Mouse (Mus musculus) thymus, postnatal 36 days (tissue): ENCODE results near the gene Ascl3.
A peak's percentile ranks its signal among the peaks of the same experiment; 100 is the strongest.

Experiments used
- DNase-seq, 2 experiments: peaks; one replicate each; pipeline ENCODE4 v3.0.0; 2022; ENCODE audit warnings: mixed read lengths in 2 of 2

Ascl3 gene

DNA sequence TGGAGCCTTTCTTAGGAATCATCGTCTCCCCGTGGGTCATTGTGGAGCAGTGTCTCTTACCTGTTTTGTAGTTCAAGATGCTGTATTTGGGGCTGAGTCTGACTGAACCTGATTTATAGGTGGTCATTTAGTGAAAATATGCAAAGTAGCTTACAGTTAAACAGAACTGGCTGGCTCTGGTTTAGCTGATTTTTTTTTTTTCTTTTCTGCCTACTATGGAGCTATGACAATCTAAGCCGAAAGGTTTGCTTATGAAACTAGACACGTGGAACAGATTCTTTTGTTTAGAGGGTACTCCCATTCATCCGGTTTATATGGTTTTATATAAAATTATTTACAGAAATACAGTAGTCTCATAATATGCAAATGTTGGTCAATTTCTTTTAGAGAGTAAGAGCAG lies at the start of gene Ascl3:
Ascl3 (minus strand) TSS at position 101 of the 400 bp plus-strand sequence.
- DNase-seq, result no peak

DNA sequence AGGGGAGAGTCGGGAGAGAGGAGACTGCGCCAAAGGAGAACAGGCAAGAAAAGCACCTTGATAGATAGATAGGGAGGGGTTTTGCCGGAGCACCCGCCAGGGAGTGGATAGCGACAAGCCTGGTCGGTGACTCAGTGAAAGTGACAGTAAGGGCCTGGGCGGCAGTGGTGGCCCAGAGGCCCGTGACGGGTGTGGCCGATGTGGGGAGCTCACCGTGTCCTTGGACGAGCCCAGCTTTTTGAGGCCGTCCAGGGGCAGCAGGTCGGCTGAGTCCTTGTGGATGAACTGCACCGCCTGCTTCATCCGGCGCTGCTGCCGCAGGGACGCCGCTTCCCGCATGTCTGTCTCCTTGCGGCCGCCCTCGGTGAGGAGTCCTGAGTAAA lies 49.6 kb upstream of the Ascl3 start:
- no peak for DNase-seq

DNA sequence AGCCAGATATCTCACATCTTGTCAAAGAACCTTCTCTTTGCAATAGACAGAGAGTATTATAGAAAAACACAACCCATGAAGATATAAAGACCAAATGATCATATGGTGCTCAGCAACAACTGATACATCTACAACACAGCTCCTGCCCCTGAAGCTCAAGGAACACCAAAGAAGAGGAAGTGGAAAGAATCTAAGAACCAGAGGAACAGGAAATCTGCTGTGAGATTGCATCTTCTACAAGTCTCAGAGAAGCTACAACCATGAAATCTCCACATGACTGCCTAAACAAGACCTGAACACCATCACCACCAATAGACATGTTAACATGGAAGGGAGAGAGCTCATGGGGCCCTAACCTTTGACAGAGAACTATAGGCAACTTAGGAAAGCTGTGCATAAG lies 40.7 kb upstream of the Ascl3 start:
- no peak for DNase-seq

DNA sequence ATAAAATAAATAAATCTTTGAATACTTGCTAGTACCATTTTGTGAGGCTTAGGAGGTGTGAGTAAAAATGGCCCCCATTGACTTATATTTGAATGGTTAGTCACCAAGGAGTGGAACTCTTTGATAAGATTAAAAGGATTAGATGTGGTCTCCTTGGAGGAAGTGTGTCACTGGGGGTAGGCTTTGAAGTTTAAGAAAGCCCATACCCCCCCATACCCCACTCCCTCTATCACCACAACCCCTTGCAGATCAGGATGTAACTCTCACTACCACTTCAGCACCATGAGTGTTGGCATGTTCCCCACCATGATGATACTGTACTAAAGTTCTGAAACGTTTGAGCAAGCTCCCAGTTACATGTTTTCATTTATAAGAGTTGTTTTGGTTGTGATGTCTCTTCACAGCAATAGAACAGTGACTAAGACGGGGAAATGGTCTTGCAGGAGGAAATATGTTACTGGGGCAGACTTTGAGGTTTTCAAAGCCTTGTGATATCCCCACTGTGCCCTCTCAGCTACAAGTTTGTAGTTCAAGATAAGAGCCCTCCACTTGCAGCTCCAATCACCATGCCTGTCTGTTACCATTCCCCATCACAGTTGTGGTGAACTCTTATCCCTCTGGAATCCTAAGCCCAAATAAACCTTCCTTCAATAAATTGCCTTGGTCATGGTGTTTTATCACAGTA lies 37.3 kb upstream of the Ascl3 start:
- no peak for DNase-seq

DNA sequence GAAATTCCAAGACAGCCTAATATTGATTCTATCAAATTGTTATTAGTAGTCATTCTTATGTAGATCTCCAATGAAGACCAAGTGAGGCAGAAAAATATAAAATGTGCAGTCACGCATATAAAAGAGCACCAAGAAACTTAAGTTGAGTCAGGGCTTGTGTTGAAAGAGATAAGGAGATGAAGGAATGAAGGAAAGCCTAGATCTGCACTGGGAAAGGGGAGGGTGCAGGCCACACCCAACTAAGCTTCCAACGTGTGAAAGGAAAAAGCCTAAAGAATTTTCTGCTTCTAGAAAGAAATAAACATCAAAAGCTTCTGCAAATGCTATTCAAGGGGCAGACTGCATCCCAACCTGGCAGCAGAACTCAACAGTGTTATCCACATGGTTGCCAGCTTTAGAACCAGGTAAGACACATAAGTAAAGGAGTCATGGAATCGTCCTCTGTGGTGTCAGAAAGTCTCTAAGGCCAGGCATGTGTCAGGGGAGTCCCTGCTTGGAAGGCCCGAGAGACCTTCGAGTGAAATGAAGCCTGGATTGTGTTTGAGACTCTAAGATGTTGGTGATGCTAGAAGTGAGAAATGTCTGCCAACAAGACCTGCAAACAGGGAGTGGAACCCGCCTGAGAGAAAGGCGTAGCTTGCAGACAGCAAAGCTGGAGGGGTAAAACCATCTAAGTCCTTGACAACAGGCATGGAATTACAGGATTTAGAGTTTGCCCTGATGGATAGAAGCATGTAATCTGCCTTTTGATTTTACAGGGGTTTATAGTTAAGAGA lies 36.2 kb upstream of the Ascl3 start:
- DNase-seq, result no peak

DNA sequence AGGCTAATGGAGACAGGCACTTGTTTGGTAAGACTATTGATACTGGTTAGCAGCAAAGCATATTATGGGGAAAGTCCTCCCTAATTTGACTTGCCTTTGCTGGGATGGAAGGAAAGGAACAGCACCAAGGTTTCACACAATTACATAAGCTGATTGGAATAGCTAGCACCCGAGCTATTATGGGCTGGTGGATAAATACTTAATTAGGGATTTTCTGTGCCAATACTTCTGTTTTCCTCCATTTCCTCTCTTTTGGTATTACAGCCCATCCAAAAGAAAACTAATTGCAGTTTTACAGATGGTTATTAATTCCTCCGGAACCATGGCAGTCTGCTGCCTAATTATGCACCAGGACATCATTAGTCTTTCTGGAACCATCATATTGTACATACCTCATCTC lies 32.5 kb upstream of the Ascl3 start:
- DNase-seq, result no peak

DNA sequence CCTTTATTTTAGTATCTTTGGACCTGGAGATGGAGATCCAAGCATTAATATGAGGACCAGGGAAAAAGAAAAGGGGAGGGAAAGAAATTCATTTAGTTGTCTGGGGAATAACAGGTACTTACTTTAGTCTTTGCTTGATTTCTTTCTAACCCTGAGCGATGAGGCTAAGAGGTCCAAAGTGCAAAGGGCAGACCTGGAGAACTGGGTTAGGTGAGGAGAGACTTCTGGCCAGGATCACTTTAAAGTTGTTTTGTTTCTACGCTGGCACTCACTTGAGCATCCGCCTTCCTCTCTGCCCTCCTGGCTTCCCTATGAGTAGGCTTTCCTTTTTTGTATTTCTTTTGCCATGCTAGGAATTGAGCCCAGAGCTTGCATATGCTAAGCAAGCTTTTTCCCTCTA lies 24.8 kb upstream of the Ascl3 start:
- DNase-seq, result no peak

DNA sequence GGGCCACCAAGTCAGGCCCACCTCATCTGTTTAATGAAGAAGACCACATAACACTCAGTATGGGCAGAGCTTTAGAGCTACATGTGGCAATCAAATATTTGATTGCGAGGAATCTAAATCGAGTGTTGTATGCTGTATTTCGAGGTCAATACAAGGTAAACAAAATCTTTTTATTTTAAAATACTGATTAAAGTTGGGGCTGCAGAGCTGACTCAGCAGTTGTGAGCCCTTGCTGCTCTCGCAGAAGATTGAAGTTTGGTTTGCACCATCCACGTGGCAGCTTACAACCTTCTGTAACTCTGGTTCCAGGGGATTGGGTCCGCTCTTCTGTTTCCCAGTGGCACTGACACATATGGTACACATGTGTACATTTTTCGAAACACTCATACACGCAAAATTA lies 22.5 kb upstream of the Ascl3 start:
- DNase-seq, result no peak

DNA sequence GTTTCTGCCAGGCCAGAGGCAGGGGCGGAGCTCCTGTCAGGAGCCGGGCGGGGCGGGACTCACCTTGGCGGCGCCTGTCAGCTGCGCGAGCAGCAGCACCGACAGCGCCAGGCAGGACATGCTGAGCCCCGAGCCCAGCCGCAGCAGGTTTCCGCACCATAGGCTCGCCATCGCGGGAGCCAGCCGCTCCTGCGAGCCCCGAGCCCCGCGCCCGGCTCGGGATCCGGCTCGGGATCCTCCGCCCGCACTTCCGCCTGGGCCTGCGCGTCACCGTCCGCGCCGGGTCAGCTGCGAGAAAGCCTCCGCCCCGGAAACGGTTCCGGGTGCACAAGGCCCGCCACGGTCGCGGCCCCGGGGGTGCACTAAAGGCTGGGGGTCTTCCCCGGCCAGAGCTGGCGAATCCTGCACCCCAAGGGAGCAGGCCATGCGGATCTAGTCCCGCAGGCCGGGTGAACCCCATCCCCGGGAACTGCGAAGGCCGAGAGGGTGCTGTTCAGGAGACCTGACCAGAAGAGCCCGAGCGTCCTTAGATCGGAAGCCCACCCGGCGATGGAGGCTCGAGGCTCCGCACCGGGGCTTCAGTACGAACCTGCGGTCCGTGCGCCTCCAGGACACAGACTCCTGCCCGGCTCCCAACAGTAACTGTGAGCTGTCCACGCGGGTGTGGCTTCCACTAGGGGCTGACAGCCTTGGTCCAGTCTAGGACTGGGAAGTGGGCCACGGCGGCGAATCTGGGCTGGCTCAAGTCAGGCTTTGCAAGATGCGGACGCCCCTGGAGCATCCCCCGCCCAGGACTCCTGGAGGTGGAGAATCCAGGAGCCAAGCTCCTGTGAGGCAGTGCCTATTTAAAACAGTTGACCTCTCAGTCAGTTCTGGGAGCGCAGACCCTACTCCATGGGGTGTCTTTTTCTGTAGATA lies 20.7 kb upstream of the Ascl3 start, which contains the start of gene Tmem9b:
Tmem9b (minus strand) TSS at position 868 of the 918 bp plus-strand sequence.
- peak; percentile 81 to 85 for DNase-seq

DNA sequence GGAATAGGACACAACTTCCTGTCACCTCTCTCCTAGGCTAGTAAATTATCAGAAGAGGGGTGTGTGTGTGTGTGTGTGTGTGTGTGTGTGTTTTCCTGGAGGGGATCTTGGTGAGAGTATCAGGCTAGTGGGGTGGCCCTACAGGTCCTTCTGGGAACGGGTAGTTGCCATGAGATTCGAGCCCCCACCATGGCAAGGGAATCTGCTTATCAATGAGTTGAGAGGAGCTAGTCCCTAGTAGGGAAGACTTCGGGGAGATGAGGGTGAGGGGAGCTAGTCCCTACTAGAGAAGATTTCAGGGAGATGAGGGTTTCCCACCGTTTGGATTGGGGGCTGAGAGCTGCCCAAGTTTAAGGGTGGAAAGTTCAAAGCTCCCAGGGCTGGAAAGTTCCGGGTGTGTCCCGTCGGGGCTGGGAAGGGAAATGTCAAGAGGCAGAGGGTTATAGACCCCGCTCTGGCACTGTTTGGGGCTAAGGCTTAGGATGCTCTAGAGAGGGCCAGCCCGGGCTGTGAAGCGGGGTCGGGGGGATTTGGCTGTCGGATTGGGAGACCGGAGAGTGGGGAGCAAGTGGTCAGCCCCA lies 20.0 kb upstream of the Ascl3 start:
- DNase-seq, result peak in 1 of 2 experiments; percentile 11

DNA sequence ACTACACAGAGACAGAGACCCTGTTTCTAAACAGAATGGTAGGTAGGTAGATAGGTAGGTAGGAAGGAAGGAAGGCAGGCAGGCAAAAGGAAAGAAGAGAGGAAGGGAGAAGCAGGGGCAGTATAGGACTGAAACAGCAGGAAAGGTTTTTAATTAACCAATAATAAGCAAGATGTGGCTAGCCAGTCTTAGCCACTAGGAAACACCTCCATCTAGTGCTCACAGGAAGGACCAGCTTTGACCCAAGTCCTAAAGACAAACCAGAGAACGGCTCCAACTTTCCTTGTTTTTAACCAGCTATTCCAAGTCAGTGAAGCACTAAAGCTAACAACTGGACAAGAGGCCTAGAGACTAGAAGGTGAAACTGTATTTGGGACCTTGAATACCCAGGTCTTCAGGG lies 16.2 kb upstream of the Ascl3 start:
- no peak for DNase-seq

DNA sequence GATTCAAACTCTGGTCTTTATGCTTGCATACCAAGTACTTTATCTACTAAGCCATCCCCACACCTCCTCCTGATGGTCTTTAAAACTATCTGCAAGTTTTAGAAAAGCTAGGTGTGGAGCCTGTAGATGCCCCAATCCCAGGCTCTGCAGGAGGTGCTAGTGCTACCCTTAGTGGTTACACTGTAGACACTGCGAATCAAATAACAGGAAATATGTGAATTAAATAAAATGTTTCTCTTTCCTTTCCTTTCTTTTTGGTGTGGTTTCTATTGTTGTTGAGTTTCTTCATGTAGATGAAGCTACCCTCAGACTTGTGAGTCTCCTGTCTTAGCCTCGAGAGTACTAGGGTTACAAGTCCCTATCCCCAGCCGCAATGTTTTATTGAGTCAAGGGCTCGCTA lies 10.2 kb upstream of the Ascl3 start:
- DNase-seq, result no peak

DNA sequence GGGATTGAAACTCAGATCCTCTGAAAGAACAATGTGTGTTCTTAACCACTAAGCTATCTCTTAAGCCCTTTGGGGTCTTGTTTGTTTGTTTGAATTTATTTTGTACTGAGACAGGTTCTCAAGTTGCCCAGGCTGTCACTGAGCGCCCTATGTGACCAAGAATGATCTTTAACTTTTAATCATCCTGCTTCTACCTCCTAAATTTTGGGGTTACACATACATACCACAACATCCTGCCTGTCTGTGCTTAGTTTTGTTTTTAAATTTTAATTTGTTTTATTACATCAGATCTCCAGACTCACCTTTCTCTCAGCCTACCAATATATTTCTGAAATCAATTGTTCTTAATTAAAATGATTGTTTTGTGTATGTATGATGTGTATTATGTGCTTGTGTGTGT lies 9.5 kb upstream of the Ascl3 start:
- DNase-seq, result no peak

DNA sequence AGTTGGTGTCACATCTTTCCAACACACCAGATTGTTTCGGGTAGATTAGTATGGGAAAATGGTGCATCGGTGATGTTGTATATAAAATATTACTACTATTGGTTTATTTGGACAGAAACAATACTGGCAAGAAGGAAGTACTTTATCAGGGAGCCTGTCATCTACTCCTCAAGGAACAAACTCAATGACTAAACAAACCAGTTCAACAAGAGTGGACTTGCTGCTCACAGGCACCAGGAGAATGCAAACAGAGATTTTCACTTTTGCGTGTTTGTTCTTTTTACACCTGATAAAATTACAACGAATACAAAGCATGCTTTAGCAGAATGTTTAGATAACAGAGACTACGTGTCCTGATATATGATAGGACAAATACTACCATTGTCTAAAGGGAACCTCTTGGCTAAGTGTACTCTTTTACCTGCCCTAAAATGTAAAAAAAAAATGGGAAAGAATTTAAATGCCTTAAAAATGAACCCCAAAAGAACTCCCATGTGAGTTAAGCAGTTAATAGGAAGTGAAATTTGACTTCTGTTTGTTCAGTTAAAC lies 8.4 kb upstream of the Ascl3 start:
- no peak for DNase-seq

DNA sequence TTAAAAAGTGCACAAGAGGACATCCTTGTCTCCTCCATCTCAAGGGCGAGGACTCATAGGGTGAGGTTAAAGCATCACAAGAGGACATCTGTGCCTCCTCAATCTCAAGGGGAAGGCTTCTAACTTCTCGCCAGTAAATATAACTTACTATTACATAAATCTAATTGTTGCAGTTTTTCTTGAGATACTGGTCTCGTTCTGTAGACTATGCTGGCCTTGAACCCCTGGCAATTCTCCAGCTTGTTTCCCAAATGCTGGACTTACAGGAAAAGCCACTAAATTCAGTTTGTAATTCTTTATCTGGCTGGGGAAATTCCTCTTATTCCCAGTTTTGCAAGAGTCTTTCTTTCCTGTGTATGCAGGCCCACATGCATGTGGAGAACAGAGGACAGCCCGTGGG lies 3.3 kb upstream of the Ascl3 start:
- DNase-seq, result no peak

DNA sequence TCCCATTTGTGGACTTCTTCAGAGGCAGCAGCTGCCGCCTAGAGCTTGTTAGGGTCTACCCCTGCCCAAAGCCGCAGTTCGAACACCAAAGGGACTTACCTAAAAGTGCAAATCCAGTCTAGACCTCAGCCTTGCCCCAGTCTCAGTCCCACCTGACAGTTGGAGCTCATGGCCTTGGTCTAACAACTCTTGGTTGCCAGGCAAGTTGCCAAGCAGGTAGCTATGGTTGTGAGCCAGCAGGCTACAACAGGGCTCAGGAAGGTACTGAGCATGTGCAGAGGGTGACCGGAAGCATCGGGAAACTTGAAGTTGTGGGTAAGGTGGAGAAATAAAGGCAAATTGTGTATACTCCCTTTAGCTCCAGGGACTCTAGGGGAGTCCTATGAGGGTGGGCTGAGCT lies 7.8 kb downstream of the Ascl3 start, which contains the start of gene BC051019:
BC051019 (minus strand) TSS at position 154 of the 400 bp plus-strand sequence.
- DNase-seq, result no peak

DNA sequence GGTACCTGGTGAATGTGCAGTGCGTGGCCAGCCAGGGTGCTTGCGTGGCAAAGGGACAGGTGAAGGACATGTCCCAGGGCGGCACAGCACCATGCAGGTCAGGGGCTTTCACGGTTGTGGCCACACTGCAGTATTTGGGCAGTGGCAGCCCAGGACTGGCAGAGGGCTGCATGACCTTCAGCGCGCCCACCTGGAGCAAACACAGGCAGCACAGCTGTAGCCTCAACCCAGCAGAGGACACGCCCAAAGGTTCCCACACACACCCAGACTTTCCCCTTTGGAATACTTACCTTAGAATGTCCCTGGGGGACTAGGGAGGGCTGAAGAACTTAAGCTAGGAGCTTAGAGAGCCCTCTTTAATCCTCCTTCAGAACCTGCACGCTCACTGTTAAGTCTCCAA lies 8.4 kb downstream of the Ascl3 start:
- DNase-seq, result no peak

DNA sequence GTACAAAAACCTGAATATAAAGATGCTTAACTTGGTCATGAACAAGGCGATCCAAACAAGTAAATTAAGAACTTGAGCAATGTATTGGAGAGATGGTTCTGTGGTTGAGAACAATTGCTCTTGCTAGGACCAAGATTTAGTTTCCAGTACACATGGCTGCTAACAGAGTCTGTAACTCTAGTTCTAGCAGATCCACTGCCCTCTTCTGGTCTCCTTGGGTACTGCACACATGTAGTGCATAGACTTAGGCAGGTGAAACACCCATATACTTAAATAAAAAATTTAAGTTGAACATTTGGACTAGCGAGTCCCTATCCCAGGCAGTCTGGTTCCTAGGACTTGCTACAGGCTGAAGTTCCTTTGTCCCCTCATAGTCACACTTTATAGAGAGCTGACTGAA lies 8.9 kb downstream of the Ascl3 start:
- no peak for DNase-seq

DNA sequence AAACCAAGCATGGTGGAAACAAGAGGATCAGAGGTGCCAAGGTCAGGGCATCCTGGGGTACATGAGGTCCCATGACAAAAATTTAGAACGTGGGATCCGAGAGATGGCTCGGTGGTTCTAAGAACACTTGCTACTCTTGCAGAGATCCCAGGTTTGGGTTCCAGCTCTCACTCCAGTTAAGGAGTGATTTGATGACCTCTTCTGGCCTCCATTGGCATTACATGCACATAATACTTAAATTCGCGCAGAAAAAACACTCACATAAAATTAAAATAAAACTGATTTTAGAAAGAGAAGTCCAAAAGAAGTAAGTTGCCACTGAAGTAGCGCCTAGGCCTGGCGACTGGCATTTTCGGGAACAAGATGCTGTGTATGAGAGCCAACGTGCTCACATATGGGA lies 12.2 kb downstream of the Ascl3 start:
- no peak for DNase-seq

DNA sequence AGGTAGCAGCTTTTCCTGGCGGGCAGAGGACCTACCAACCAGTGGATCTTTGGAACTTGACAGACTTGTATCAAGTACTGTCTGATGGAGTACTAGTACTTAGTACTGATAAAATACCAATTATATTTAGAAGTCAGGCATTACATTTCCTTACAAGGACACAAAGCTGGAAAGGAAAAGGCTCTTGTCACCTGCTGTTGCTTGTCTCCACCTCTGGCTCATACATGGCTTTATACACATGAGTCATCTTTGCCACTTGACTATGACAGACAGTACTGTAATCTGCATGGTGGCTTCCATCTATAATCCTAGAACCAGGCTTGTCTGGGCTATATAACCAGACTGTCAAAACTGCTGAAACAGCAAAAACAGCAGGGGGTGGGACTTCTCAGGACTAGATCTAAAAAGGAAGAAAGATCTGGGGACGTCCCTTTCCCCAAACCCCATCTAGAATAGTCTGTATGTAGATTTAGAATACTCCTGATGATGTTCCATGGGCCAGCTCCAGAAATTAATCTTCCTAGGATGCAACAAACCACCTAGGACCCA lies 18.0 kb downstream of the Ascl3 start:
- no peak for DNase-seq

DNA sequence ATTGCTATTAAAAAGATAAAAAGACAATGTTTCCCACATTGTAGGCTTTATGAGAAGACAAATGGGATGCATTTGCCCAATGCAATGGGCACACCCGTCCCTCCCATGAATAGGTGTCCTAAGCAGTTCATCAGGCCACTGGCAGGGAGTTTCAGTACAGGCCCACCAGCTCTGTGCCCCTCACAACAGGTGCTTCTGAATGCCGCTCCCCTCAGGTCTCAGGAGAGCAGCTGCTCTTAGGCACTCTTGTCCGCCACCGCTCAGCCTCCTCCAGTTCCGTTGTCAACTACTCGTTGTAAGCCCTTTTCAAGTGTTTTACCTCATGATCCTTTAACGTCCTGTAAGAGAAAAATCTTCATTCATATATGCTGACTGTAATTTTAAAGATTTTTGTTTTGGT lies 19.3 kb downstream of the Ascl3 start:
- DNase-seq, result no peak

DNA sequence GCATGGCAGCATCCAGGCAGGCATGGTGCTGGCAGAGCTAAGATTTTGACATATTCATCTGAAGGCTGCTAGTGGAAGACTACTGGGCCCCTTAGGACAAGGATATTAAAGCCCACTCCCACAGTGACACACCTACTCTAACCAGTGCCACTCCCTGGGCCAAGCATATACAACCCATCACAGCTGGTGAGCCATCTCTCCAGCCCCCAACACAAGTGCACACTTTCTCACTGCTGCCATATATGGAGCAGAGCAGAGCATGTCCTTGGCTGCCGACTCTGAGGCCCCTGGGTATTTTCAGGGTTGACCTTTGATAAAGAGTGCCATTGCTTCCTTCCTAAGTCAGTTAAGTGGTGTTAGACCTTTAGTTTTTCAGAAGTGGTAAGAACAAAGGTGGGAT lies 21.5 kb downstream of the Ascl3 start:
- DNase-seq, result no peak
